Mouse (Mus musculus) lung, postnatal 0 days (tissue): ENCODE measurements around the gene Tldc2. TPM values are rescaled to one million over a fixed set of nuclear protein-coding genes. Genes with fewer than 3 reads are reported as not detected.

ENCODE experiments used
- ATAC-seq: fragments of 200-750 bp; cut with Nextera tagmentation; 2 replicates; pipeline ENCODE4 v1.8.0; 2017; ENCODE audit warnings: moderate library complexity
- DNase-seq: peaks from one replicate; pipeline ENCODE4 v3.0.0-alpha.2; 2016; ENCODE audit warnings: low spot score
- H3K27ac ChIP-seq: fragments of 300-500 bp; sonication (generic); 2 replicates; pipeline ENCODE4 v1.5.1; 2014; ENCODE audit warnings: antibody characterized with exemption, mild to moderate bottlenecking, low read length, mixed read lengths
- H3K27me3 ChIP-seq: fragments of 300-500 bp; sonication (generic); replicated peaks from 2 replicates; pipeline ENCODE4 v1.6.1; 2014; ENCODE audit warnings: low read length, mixed read lengths; ENCODE audit not compliant: insufficient read depth
- H3K36me3 ChIP-seq: fragments of 300-500 bp; sonication (generic); 2 replicates; pipeline ENCODE4 v1.6.1; 2014; ENCODE audit warnings: low read length, mixed read lengths; ENCODE audit not compliant: insufficient read depth
- H3K4me1 ChIP-seq: fragments of 300-500 bp; sonication (generic); 2 replicates; pipeline ENCODE4 v1.6.1; 2014; ENCODE audit warnings: antibody characterized with exemption, low read depth, low read length, mixed read lengths; ENCODE audit not compliant: insufficient read depth
- H3K4me2 ChIP-seq: fragments of 300-500 bp; sonication (generic); replicated peaks from 2 replicates; pipeline ENCODE4 v1.6.1; 2014; ENCODE audit warnings: low read depth, mild to moderate bottlenecking, low read length, moderate library complexity, mixed read lengths
- H3K4me3 ChIP-seq: fragments of 300-500 bp; sonication (generic); 2 replicates; pipeline ENCODE4 v1.5.1; 2014; ENCODE audit warnings: low read depth, low read length
- H3K9ac ChIP-seq: fragments of 300-500 bp; sonication (generic); replicated peaks from 2 replicates; pipeline ENCODE4 v1.6.1; 2014; ENCODE audit warnings: low read depth, mild to moderate bottlenecking
- H3K9me3 ChIP-seq: fragments of 300-500 bp; sonication (generic); 2 replicates; pipeline ENCODE4 v1.6.1; 2016; ENCODE audit warnings: low read length, mixed read lengths
- CTCF ChIP-seq: IDR thresholded peaks from 2 replicates; pipeline ENCODE4 v1.5.1; 2016; ENCODE audit warnings: antibody characterized with exemption, mild to moderate bottlenecking
- EP300 ChIP-seq: IDR thresholded peaks from 2 replicates; pipeline ENCODE4 v1.6.1; 2016; ENCODE audit warnings: antibody characterized with exemption, mild to moderate bottlenecking, control low read depth
- WGBS: fragments of 180-500 bp; shearing (Covaris S2); extraction: QIAGEN DNeasy Blood & Tissue Kit; methylation state at CpG from one replicate; pipeline ENCODE4 v1.1.7; 2014; 5-methylcytosine and 5-hydroxymethylcytosine counted together
- polyA plus RNA-seq: library from polyadenylated mRNA; unstranded; fragments of >200 nt; fragmentation: Nextera tagmentation; extraction: Ambion mirVana; gene quantifications from 2 replicates; pipeline ENCODE4 v1.2.1, GENCODE M21; 2015

The Tldc2 gene
- polyA plus RNA-seq, 1 experiment from 2014 or later, result not detected

DNA sequence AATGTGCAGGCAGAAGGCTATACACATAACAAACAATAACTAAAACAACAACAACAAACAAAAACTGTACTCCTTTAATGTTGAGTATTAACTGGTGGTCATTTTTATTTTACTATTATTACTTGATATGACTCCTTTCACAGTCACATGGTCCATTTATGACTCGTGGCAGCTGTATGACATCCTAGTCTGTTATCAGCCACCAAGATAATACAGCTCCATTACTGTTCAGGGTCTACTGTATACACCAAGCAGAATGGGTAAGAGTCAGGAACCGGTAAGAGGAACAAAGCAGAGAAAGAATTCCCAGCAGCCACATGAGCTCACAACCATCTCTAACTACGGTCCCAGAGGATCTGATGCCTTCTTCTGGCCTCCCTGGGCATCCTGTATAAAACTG lies 38.4 kb downstream of the Tldc2 start:
- no peak overlapping the region for H3K9ac ChIP-seq
- peaks cover 17% of the 10 kb centered on the region; the same call in 1 of the 2 replicates for H3K36me3 ChIP-seq
- no peak overlapping the region for H3K4me3 ChIP-seq
- 87% methylated on average over 3 of the region's 3 CpGs for WGBS
- ATAC-seq (no peak), DNase-seq (no peak)
- H3K27ac ChIP-seq, result no peak overlapping the region
- no peaks in the 10 kb centered on the region for H3K9me3 ChIP-seq
- no peaks in the 10 kb centered on the region; the same call in 1 of the 2 replicates for H3K4me1 ChIP-seq
- H3K4me2 ChIP-seq, result no peak overlapping the region
- TF ChIP-seq CTCF (no peak), EP300 (no peak)
- H3K27me3 ChIP-seq, result no peaks in the 10 kb centered on the region

GRCm38 (mm10) chr2:157127370-157127769 lies 40.5 kb downstream of the Tldc2 start:
- no peak overlapping the region for H3K9ac ChIP-seq
- TF ChIP-seq EP300, result no peak
- TF ChIP-seq CTCF, result no peak
- H3K4me2 ChIP-seq, result no peak overlapping the region
- H3K27me3 ChIP-seq, result no peaks in the 10 kb centered on the region
- DNase-seq, result no peak
- ATAC-seq, result no peak
- no peak overlapping the region for H3K27ac ChIP-seq
- H3K36me3 ChIP-seq, result no peaks in the 10 kb centered on the region
- H3K4me1 ChIP-seq, result no peaks in the 10 kb centered on the region; the same call in 1 of the 2 replicates
- WGBS, result 69% methylated on average over 3 of the region's 3 CpGs
- no peak overlapping the region for H3K4me3 ChIP-seq
- no peaks in the 10 kb centered on the region for H3K9me3 ChIP-seq

- Histone ChIP-seq H3K9ac (no peak overlapping the region), H3K4me1 (no peaks in the 10 kb centered on the region; the same call in 1 of the 2 replicates), H3K4me2 (no peak overlapping the region), H3K27me3 (no peaks in the 10 kb centered on the region), H3K9me3 (no peaks in the 10 kb centered on the region), H3K4me3 (no peak overlapping the region), H3K27ac (no peak overlapping the region), H3K36me3 (no peaks in the 10 kb centered on the region)
- DNase-seq (peak; percentile 49), ATAC-seq (no peak)
- peak; percentile 60 for TF ChIP-seq CTCF
- no peak for TF ChIP-seq EP300
- WGBS, result 53% methylated on average over 4 of the region's 4 CpGs
Measured at GRCm38 (mm10) chr2:157128072-157128471, 41.2 kb downstream of the Tldc2 start.

DNA sequence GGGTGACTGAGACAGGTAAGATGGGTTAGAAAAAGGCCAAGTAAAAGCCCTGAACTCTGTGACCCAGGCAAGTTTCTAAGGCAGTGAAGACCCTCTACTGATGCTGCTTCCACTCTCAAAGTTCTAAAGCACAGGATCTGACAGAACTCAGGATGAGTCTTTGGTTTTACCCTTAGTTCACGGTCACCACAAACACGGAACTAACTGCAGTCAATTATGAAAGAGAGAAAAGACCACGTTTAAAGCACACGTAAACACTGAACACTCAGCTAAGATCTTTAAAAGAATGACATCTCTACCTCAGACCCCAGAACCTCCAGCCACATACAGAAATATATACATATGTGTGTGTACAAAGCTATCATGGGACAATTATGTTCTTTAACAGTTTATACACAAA lies 42.2 kb downstream of the Tldc2 start:
- Histone ChIP-seq H3K9ac (no peak overlapping the region), H3K27ac (0 out of 2 replicates have a peak overlapping the region, but pooled peaks have one; percentile 51), H3K36me3 (no peaks in the 10 kb centered on the region), H3K4me3 (0 out of 2 replicates have a peak overlapping the region, but pooled peaks have one; percentile 14), H3K27me3 (no peaks in the 10 kb centered on the region), H3K9me3 (no peaks in the 10 kb centered on the region), H3K4me2 (peak overlapping the region; percentile 33; the same call in 1 of the 2 replicates), H3K4me1 (no peaks in the 10 kb centered on the region; the same call in 1 of the 2 replicates)
- ATAC-seq (no peak), DNase-seq (no peak)
- WGBS, result 70% methylated on average over 4 of the region's 4 CpGs
- TF ChIP-seq CTCF (no peak), EP300 (no peak)

GRCm38 (mm10) chr2:157129601-157130164 lies 42.8 kb downstream of the Tldc2 start:
- Histone ChIP-seq H3K27ac (peak overlapping the region; percentile 51; the same call in 1 of the 2 replicates), H3K4me3 (0 out of 2 replicates have a peak overlapping the region, but pooled peaks have one; percentile 14), H3K9ac (no peak overlapping the region), H3K4me2 (peak overlapping the region; percentile 33; the same call in 1 of the 2 replicates), H3K9me3 (no peaks in the 10 kb centered on the region), H3K27me3 (no peaks in the 10 kb centered on the region), H3K36me3 (no peaks in the 10 kb centered on the region), H3K4me1 (no peaks in the 10 kb centered on the region; the same call in 1 of the 2 replicates)
- DNase-seq, result peak; percentile 31
- TF ChIP-seq EP300, result no peak
- TF ChIP-seq CTCF, result no peak
- WGBS, result 62% methylated on average over 11 of the region's 11 CpGs
- ATAC-seq, result no peak

DNA sequence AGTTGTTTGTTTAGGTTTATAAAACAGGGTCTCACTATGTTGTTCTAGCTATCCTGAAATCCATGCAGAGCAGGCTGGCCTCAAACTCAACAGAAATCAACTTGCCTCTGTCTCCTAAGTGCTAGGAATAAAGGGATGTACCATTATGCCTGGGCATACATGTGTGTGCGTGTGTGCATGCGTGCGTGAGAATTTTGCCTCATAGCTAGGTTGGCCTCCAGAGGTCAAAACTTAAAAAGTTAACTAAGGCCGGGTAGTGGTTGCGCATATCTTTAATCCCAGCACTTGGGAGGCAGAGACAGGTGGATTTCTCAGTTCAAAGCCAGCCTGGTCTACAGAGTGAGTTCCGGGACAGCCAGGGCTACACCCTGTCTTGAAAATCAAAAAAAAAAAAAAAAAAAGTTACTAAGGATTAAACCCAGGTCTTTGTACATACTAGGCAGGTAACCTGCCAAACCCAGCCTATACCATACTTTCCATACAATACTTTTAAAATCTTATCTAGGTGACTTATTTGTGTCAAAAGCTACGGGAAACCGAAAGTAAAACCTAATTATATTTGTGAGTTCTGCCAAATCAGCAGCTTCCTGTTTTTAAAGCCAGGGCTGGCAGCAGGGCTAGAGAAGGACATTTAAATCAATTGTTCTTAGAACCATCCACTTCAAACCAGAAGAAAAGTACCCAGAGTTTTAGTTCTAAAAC lies 44.1 kb downstream of the Tldc2 start:
- peak overlapping the region; percentile 27; the same call in 1 of the 2 replicates for H3K27ac ChIP-seq
- no peaks in the 10 kb centered on the region for H3K27me3 ChIP-seq
- ATAC-seq (no peak), DNase-seq (peak; percentile 76)
- H3K4me3 ChIP-seq, result peak overlapping the region; percentile 23; the same call in 1 of the 2 replicates
- no peak for TF ChIP-seq CTCF
- TF ChIP-seq EP300, result no peak; the same call in 1 of the 2 replicates
- 64% methylated on average over 8 of the region's 8 CpGs for WGBS
- 0 out of 2 replicates have a peak overlapping the region, but pooled peaks have one; percentile 16 for H3K9ac ChIP-seq
- H3K9me3 ChIP-seq, result no peaks in the 10 kb centered on the region
- no peaks in the 10 kb centered on the region for H3K36me3 ChIP-seq
- no peaks in the 10 kb centered on the region; the same call in 1 of the 2 replicates for H3K4me1 ChIP-seq
- H3K4me2 ChIP-seq, result peak overlapping the region; percentile 34
